Mouse (Mus musculus) urinary bladder, adult 18-20 months (tissue): Measurements from ENCODE around the gene Susd3.

Experiments
- DNase-seq, 2 experiments: peaks; one replicate each; pipeline ENCODE4 v3.0.0; 2022; ENCODE audit warnings: low spot score in 2 of 2, mixed read lengths in 2 of 2

The Susd3 gene

DNA sequence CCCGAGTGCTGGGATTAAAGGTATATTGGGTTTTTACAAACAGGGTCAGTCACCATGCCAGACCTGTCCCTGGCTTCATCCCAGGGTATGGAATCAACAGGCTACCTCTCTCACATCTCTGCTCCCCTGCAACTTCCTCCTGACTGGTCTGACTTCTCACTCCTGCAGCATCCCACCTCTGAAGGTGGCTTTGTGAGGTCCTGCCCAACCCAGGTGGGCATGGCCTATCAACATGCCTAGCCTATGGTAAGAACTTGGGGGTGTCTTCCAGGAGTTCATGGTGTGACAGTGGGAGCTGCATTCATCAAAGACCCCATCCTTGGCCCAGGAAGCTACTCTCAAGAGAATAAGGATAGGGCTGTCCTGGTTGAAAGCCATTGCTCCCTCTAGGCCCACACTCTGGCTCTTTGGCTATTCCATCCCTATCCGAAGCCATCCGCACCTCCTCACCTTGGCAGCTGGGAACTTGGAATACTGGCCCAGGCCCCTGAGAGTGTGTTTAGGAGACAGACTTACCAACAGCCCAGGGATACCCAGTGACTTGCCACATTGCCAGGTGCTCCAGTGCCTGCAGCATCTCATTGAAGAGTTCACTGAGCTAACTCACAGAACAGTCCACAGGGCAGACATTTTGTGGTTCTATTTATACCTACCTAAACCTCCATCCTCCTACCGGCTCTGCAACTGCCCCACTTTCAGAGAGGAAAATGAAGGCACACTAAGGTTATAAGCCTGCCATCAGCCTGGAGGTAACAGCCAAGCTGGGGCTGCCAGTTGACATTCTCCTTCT lies 35.6 kb downstream of the Susd3 start:
- no peak for DNase-seq

DNA sequence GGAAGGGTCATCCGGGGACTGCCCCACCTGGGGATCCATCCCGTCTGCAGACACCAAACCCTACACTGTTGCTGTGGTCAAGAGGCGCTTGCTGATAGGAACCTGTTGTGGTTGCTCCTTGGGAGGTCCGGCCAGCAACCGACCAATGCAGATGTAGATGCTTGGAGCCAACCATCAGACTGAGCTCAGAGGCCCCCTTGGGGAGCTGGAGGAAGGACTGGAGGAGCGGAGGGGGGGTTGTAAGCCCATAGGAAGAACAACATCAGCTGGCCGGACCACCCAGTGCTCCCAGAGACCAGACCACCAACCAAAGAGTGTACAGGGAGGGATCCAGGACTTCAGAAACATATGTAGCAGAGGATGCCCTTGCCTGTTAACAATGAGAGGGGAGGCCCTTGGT lies 39.2 kb downstream of the Susd3 start:
- DNase-seq: no peak

DNA sequence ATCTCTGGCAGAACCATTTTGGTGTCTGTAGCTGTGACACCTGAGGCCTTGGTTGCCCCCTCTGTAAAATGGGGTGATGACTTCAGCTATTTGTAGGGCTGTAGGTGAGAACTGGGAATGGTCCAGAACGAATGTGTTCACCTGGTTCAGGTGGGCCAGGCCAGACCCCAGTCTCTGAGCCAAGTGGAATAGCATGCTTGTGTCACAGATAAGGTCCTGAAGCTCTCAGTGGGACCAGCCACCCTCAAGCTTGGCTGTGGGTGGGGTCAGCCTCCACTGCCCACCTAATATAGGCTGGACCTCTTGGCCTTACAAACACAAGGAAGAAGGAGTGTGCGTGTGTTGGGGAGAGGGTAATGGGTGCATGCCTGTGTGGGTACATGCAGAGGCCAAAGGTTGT lies 42.2 kb downstream of the Susd3 start:
- no peak for DNase-seq

DNA sequence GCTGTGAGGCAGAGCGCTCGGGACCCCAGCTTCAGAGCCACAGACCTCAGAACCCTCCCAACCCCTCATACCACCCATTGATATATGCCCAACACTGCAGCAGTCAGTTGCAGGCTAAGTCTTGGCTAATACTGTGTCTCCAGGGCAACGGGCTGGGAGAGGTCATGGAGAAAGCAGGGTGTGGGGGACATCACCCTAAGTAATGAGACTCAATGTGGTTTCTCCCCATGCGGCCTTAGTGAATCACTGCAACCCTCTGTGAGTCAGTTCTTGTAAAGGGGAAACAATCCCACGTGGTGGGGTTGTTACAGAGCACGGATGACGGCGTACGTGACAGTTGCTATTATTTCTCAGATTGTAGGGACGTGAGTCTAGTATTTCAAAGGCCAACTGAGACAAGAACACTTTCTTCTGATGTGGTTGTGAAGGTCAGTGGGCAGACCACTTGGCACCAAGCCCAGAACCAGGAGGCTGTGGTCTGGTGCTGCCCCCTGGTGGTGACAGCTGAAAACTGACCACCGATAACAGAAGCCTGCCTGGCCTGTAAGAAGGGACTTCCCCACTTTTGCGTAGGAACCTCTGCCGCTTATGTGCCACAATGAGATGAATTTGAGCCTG lies 43.0 kb downstream of the Susd3 start:
- DNase-seq: peak; percentile 61 to 65

DNA sequence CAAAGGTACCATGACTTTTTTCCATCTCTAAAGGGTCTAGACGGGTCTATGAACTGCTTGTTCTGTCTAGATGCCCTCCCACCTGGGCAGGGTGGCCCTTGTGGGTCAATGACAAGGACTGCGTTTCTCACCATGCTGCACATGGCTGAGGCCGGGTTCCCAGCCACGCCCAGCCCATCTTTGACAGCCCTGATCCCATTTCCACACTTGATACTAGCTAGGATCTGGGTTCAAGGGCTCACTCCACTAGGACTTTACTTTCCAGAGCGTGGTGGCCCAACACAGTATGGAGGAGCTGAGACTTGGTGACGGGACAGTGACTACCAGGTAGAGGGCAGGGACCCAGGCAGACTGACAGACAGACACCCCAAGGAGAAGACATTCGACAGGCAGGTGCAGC lies 46.0 kb downstream of the Susd3 start:
- DNase-seq: no peak

DNA sequence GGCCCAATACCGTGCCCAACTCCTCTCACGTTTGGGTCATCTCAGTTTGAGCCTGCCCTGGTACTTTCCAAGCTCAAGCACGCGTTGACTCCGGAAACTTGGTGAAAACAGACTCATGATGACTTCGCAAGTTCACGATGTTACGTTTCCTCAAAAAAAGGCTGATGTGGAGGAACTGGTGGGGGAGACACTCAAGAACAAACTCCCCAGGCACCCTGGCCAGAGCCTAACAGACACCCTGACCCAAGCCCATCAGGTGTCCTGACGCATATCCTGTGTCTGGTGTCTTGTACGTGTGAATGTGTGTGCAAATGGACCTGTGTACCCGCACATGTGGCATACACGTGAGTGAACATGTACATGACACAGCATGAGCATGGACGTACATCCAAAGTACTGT lies 47.8 kb downstream of the Susd3 start:
- no peak for DNase-seq

DNA sequence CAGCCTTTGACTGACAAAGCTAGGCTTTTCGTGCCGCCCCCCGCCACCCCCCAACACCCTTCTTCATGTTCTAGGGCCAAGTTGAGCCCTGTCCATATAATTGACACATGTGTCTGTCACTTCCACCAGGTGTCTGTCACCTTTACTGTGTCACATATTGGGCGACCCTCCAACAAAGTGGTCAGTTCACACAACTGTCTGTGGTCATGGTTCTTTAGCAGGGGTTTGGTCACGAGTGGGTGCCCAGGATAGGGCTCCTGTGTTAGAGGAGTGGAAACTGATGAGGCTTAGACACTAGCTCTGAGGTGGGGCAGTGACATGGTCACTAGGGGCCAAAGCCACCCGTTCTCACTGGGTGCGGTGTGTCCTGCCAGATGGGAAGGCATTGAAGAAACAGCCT lies 48.6 kb downstream of the Susd3 start:
- DNase-seq: no peak

DNA sequence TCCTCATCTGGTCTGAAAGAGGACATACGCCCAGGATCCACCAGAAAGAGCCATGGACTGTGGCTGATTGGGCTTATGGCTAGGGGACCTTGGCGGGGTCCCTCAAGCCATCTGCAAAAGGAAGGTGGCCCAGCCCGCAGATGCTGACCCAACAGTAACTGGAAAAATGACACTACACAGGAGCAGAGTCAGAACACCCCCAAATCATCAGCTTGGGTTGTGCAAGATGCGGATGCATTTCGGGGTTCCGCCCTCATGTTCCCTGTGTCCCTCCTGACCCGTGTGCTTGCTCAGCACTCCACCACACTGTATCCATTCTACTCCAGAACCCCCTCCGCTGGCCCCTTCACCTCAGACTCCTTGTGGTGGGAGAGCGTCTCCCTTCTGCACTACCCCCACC lies 49.8 kb downstream of the Susd3 start:
- no peak for DNase-seq

DNA sequence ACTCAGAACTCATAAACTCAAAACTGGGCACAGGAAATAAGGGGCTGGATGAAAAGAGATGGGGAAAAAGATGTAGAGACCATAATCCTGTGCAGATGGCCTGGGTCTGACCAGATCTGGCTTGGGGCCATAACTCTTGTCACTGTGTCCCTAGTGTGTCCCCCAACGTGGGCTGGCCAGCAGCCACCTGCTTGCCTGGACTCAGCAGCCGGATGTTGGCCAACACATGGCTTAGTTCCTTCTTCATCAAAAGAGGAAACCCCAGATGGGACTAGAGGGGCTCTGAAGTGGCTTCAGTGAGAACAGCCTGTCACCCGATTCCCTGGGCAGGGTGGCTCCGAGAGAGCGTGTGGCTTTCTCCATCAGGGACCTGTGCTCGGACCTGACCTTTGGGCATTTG lies 51.7 kb downstream of the Susd3 start:
- DNase-seq: no peak

DNA sequence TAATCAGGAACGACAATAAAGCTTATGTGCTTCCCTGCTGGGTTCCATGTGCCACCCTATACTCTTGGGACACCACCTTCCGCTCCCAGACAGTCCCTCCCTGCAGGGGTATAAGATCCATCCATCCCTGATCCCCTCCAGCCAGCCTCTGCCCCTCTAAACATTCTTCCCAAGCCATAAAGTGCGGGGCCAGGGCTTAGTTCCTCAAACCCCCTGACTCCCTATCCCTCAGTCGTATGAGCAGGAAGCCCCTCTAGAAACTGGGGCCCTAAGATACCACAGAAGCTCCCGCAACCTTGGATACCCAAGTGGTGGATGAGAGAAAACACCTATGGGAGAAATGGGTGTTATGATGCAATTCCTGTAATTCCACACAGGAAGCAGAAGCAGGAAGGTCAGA lies 52.3 kb downstream of the Susd3 start:
- no peak for DNase-seq

DNA sequence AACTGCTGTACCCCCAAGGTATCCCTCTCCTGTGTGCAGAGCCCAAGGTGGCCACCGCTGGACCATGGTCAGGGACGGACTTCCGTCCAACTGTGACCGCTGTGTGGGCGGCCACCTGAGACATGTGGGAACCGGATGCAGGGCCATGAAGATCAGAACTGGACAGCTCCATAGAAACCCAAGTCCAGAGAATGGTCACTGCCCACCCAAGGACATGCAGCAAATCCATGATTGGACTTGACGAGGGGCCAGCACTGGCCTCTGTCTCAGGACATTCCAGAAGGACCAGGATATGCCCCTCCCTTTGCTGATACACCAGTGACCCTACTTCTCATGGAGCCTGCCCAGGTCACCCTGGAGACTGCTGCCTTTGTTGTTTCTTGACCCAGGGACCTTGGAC lies 52.9 kb downstream of the Susd3 start:
- no peak for DNase-seq

DNA sequence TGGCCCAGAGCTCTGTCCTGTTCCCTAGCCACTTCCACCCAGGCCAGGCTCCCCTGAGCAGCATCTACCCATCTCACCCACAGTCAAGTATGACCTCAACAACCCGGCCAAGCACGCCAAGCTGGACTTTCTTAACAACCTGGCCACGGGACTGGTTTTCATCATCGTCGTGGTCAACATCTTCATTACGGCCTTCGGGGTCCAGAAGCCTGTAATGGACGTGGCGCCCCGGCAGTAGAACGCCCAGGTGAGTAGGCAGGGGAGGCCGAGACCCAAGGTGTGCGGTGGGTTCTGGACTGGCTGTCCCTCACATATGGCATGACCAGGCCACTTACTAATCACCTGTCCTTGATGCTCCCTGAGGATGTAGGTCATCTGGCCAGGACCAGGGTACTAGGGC lies 53.7 kb downstream of the Susd3 start:
- DNase-seq: no peak

DNA sequence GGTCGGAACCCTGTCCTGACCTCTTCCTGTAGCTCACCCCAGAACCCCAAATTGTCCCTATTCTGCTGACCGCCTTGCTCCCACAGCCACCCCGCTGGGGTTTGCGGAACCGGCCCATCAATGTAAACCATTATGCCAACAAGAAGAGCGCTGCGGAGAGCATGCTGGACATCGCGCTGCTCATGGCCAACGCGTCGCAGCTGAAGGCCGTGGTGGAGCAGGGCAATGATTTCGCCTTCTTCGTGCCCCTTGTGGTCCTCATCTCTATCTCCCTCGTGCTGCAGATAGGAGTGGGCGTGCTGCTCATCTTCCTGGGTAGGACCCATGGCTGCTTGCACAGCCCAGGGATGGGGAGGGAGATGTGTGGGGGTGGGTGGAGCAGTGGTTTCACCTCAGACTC lies 54.9 kb downstream of the Susd3 start:
- DNase-seq: no peak

DNA sequence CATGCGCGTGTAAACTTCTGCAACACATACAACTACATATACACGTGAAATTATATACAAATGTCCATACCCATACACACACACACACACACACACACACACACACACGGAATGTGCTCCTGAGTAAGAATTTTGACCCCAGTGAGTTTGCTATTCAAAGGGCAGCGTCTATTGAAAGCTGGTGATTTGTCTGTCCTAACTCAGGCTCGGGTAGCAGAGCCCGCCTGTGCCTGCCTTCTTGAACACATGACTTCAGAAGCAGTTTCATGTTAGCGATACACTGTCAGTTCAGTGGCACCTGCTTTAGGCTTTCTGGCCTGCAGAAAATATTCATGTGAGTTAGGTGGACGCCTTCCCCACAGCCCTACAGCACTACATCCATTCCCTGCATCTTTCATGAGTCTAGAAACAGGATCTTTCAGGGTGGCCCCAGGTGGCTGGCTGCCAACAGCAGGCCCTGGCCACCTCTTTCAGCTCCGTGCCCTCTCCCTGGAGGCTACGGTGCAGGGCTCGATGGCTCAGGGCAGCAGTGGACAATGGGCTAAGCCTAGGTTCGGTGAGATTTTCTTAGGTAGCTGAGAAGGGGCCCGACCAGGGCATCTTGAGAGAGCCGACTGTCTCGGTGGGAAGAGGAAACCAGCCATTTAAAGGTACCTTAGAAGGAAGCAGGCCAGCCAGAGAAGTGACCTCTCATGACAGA lies 56.2 kb downstream of the Susd3 start:
- no peak for DNase-seq

DNA sequence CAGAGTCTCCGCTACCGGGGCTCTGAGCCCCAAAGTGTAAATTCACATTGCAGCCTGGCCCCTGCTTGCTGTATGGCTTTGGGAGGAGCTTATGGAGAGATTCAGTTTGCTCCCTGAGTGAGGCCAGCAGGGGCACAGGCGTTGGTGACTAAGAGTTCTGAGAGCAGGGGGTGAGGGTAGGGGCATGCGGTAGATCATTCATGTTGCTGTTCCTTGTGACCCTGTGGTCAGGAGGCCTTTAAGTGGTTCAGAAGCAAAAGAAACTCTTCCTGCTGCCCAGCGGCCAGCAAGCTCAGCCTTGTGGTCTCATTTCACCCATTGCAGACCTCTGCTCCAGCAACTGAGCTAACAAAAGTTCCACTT lies 56.9 kb downstream of the Susd3 start:
- DNase-seq: no peak

DNA sequence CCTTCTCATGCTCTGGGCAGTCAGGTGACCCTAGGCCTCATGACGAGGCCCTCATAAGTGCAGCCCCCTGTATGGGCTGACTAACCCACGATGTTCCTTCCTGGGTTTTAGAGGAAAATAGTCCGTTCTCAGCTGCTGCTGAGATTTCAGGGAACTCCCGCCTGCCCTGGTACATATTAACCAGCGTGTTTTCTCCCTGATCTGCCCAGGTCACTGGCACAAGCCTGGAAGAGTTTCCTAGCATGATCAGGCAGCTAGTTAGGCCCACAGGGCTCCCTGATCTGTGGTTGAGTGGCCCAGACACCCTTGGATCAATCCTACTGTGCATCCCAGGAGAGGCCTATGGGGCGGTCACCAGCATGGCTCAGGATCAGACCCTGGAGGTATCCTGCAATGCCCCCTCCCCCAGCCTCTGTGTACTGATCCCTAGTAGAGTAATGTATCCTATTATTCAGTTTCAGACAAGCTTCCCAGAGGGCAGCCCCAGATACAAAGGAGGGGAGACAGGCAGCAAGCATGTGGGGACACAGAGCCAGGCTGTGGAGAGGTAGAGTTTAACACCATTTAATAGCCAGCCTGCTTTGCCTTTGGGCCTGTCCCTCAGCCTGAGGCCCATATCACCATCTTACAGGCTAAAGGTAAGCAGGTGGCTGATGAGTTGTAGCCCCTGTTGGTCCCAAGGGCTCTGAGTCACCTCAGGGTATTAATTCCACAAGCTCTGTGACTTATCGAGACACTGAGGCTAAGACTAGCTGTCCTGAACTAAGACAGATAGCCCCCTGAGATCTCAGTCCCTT lies 57.4 kb downstream of the Susd3 start:
- DNase-seq: no peak

DNA sequence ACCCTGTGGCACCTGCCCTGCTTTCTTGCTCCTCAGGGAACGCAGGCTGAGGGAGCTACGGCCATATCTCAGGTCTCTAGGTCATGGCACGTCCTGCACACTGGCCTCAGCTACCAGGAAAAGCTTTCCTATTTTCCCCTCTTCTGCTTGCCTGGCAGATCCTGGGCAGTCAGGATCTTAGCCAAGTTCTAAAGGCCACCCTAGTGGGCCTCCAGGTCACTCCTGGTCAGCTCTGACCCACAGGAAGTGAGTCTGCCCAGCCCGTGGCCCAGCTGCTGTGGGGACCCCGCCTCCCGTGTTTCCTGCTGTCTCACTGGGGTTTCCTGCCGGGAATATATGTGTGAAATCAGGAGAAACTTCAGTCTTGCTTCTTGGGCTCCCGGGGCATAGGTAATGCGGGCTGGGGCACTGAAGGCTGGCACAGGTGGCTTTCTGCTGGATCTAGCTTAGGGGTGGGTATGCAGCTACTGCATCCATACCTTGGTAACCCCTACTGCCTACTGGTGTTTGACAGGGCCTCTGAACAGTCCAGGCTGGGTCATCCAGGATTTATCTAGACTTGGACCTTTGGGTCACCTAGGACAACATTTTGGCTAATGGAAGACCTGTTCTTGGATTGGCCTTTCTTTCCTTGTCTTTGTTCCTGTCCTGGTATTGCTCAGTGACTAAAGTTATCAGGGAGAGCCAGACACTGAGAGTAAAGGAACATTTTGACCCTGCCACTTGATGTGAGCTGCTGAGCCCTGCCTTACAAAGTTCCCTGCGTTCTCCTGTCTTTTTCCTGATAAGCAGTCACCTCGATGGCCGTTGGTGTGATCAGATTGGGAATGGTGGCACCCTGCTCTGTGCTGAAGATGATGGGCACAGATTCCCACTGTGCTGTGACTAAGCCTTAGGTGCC lies 58.3 kb downstream of the Susd3 start:
- no peak for DNase-seq

DNA sequence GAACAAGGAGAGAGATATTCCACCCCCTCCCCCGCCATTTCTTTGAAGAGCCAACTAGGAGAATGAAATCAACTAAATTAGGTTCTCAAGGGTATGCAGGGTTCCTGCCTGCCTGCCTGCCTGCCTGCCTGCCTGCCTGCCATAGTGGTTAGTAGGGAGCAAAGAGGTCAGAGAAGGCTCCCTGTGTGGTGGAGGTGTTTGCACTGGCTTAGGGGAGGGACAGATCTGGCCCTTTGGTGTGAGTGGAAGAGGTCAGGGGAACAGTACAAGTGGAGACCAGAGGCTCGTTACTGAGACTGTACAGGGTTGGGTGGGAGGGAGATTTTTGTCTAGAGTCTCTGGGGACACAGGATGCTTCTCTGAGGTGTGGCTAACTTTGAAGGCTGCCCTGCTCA lies 59.5 kb downstream of the Susd3 start:
- no peak for DNase-seq

DNA sequence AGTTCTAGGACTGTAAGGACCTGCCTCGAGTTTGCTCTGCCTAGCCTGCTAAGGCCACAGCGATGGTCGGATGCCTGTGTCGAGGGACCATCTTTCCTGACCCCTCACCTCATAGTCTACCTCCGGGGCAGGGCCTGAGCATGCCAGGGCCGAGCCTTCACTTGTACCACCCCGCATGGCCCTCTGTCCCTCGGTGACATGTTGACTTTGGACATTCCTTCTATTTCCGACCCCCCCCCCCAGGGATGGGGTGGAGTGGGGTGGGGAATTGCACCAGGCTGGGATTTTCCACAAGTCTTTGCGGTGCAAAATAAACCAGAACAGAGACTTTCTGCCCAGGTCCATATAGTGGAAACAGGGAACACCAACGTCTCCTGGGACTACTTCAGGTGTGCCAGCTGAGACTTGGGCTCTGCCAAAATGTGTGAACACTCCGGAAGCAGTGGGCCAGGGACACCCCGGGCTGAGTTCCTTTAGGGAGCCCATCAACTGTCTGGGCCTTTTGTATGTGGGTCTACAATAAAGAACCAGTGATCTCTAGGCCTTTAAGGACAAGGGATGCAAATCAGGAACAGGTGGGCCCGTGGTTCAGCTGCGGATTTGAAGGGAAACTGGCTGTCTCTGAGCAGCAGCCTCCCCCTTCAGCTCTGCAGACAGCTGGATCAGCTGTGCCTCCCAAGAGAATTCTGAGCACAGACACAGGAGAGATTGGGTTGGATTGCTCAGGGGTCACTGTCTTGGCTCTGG lies 60.1 kb downstream of the Susd3 start:
- peak in 1 of 2 experiments; percentile 35 for DNase-seq
